21 mouse cellular contexts compared by ENCODE assay signal in genomic region chr16:97241639-97242038, GRCm38 (mm10).
"Had no signal": no experiment of that assay in that cellular context is flagged by ENCODE, and none has a peak within 500 bp of the region (broad histone marks: within the 10 kb centered on the region; RNA-seq: fewer than 3 reads in every experiment).

No protein-coding gene starts in this region.

- H3K4me1 ChIP-seq: limb, embryonic 12.5 days; limb, embryonic 15.5 days; midbrain, embryonic 10.5 days; midbrain, embryonic 13.5 days; neural tube, embryonic 13.5 days had no signal

- ATAC-seq: midbrain, embryonic 13.5 days; midbrain, embryonic 16.5 days had no signal

- H3K27me3 ChIP-seq: limb, embryonic 12.5 days; limb, embryonic 15.5 days; liver, embryonic 13.5 days; midbrain, embryonic 13.5 days; neural tube, embryonic 13.5 days had no signal

- H3K4me3 ChIP-seq: layer of hippocampus, adult 2 months; limb, embryonic 12.5 days; limb, embryonic 15.5 days; liver, embryonic 13.5 days; megakaryocyte, embryonic 14.5 days; midbrain, embryonic 10.5 days; midbrain, embryonic 13.5 days; myocyte; neural tube, embryonic 13.5 days had no signal

- H3K4me2 ChIP-seq: limb, embryonic 12.5 days; limb, embryonic 15.5 days; liver, embryonic 13.5 days; midbrain, embryonic 13.5 days; neural tube, embryonic 13.5 days had no signal

- H3K9ac ChIP-seq: limb, embryonic 12.5 days; limb, embryonic 15.5 days; liver, embryonic 13.5 days; midbrain, embryonic 13.5 days; neural tube, embryonic 13.5 days had no signal

- H3K9me3 ChIP-seq: limb, embryonic 12.5 days; limb, embryonic 15.5 days; liver, embryonic 13.5 days; megakaryocyte, embryonic 14.5 days; midbrain, embryonic 10.5 days; midbrain, embryonic 13.5 days; neural tube, embryonic 13.5 days had no signal

- H3K27ac ChIP-seq: kidney, postnatal 0 days; layer of hippocampus, adult 2 months; limb, embryonic 12.5 days; limb, embryonic 15.5 days; liver, embryonic 13.5 days; midbrain, embryonic 10.5 days; midbrain, embryonic 13.5 days; neural tube, embryonic 13.5 days had no signal

- DNase-seq: kidney, adult 18-20 months; kidney, postnatal 25 days; layer of hippocampus, adult 9-11 months; layer of hippocampus, postnatal 36 days; left cerebral cortex, postnatal 4 days; liver, embryonic 13.5 days; lung, adult 2 months; lung, postnatal 14 days; lung, postnatal 4 days; thymus, adult 18-20 months; thymus, postnatal 36 days had no signal

- H3K36me3 ChIP-seq: limb, embryonic 12.5 days; limb, embryonic 15.5 days; liver, embryonic 13.5 days; midbrain, embryonic 10.5 days; midbrain, embryonic 13.5 days; neural tube, embryonic 13.5 days had no signal
